Mouse (Mus musculus): ENCODE measurements at regions not wholly inside any gene's neighbourhood (a gene's known extent, or its start where the extent isn't known, plus 50 kb on each side); places are given as distances from the start of the nearest gene placed in this dataset.
"Not testable (repeated sequence)": the region's sequence is repeated elsewhere in the genome, so short reads cannot be mapped to it uniquely, and the experiment has no call there.

DNA sequence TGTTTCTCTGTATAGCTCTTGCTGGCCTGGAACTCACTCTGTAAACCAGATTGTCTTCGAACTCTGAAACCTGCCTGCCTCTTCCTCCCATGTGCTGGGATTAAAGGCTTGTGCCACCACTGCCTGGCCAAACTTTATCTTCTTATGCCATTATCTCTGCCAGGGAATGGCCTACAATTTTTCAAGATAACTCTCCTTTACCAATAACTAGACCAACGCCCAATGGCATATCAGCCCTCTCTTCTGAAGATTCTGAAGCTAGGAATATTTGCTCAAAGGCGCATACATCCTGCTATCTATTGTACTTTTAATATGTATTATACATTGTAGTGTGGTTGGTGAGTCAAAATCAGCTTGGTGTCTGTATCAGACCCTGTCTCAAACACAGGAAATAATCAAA is 235.4 kb upstream of the Cts3 start:
- DNase-seq (ENCODE audit: low read depth, low spot score): not testable (repeated sequence)

DNA sequence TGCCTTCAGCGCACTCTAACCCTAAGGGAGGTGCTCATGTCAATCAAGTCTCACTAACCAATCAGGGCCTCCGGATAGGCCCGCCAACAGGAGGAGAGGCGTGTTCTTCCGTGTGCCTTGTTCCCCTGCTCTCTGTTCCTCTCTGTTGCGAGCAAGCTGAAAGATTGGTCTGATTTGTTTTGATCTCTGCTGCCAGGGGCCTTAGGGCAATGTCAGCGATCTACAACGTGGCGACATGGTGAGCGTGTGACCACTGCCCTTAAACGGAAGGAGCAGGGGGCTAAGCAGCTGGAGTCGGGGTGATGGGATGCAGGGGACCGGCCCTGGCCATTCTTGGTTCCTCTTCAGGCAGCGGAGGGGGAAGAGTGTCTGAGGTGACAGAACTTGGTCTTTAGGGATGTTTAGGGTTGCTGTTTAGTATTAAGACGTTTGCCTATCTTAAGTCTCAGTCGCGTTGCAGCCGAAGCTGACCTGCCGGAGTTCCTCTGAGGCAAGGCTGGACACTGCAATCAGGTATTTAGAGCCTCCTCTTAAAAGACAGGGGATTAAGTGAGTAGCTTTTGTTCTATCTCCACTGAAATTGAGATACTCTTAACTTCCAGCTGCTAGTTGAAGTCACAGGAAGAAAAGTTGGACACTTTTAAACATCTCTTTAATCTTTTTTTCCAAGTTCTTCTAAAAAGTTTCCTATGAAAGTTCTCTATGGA is 234.4 kb upstream of the Cts3 start:
- peak; percentile 74 for DNase-seq (ENCODE audit: low read depth, low spot score)

DNA sequence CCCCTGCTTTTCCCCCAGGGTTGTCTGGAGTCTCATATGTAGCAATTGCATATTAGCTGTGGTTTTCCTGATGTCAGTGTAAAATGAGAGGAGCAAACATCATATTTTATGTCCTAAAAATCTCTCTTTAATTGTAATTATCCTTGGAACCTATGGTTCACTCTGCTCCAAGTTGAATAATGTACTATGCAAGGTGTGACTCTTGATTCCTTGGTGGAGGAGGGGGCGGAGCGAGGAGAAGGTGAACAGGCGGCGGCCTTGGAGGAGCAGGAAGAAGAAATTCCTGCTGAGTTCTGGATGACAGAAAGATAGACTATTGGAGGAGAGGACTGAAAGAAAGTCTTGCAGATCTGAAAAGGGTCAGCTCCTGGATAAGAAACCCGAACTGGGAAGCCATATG is 233.8 kb upstream of the Cts3 start:
- not testable (repeated sequence) for DNase-seq (ENCODE audit: low read depth, low spot score)

DNA sequence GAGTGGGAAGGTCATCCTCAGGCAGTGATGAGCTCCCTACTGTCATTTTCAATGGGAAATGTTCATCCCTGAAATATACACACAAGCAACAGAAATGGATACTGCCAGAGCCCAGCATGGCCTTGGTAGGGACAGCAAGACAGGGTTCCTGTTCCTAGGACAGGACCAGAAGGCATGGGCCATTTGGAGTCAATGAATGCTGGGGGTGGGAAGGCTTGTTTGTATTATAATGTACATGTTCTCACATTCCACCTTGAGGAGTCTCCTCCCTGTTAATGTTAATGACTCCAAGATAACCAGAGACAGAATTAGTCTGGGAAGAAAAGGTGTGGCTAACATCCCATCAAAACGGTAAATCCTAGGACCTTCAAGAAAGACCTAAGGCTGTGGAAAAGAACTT is 193.5 kb upstream of the Cts3 start:
- DNase-seq (ENCODE audit: low read depth, low spot score): not testable (repeated sequence)

Data from CD4-positive, CD25-positive, alpha-beta regulatory T cell, adult 2 months (primary cell).